Comparison of ENCODE assay signal across 8 mouse cellular contexts in genomic region chr15:83223208-83223962, GRCm38 (mm10). TPM values are rescaled to one million over a fixed set of nuclear protein-coding genes. Genes with fewer than 3 reads are reported as not detected.
DNase-seq lines count a peak whose midpoint lies in the region; ATAC-seq and TF ChIP-seq lines count a peak whose summit lies in the region.

No protein-coding gene starts in this region.

- H3K4me3 ChIP-seq in forebrain, embryonic 10.5 days, result no peak overlapping the region
- no peak overlapping the region for H3K4me3 ChIP-seq in forebrain, embryonic 13.5 days
- H3K4me3 ChIP-seq in embryonic facial prominence, embryonic 12.5 days, result no peak overlapping the region
- no peak overlapping the region for H3K4me3 ChIP-seq in heart, embryonic 15.5 days
- H3K4me3 ChIP-seq in stomach, postnatal 0 days (ENCODE audit: low read depth, low read length), result no peak overlapping the region

- H3K9me3 ChIP-seq in forebrain, embryonic 10.5 days, result no peaks in the 10 kb centered on the region
- no peaks in the 10 kb centered on the region for H3K9me3 ChIP-seq in forebrain, embryonic 13.5 days (replicated peaks)
- no peaks in the 10 kb centered on the region for H3K9me3 ChIP-seq in embryonic facial prominence, embryonic 12.5 days
- H3K9me3 ChIP-seq in heart, embryonic 15.5 days (replicated peaks), result no peaks in the 10 kb centered on the region
- no peaks in the 10 kb centered on the region for H3K9me3 ChIP-seq in stomach, postnatal 0 days (ENCODE audit: control insufficient read depth, low read length)

- H3K4me2 ChIP-seq in forebrain, embryonic 13.5 days, result no peak overlapping the region
- 0 out of 2 replicates have a peak overlapping the region, but pooled peaks have one; percentile 21 for H3K4me2 ChIP-seq in embryonic facial prominence, embryonic 12.5 days (replicated peaks)
- 0 out of 2 replicates have a peak overlapping the region, but pooled peaks have one; percentile 8 for H3K4me2 ChIP-seq in heart, embryonic 15.5 days
- H3K4me2 ChIP-seq in stomach, postnatal 0 days (replicated peaks; ENCODE audit: low read depth), result peak overlapping the region; percentile 34; the same call in 1 of the 2 replicates

- no peaks in the 10 kb centered on the region for H3K27me3 ChIP-seq in forebrain, embryonic 10.5 days (ENCODE audit: poor library complexity, severe bottlenecking)
- no peaks in the 10 kb centered on the region for H3K27me3 ChIP-seq in forebrain, embryonic 13.5 days
- H3K27me3 ChIP-seq in embryonic facial prominence, embryonic 12.5 days, result no peaks in the 10 kb centered on the region
- no peaks in the 10 kb centered on the region for H3K27me3 ChIP-seq in heart, embryonic 15.5 days
- H3K27me3 ChIP-seq in stomach, postnatal 0 days (ENCODE audit: control insufficient read depth, insufficient read depth, low read length), result no peaks in the 10 kb centered on the region

- peak overlapping the region; percentile 77 for H3K27ac ChIP-seq in forebrain, embryonic 10.5 days
- H3K27ac ChIP-seq in forebrain, embryonic 13.5 days, result no peak overlapping the region
- peak overlapping the region; percentile 84 for H3K27ac ChIP-seq in embryonic facial prominence, embryonic 12.5 days
- H3K27ac ChIP-seq in heart, embryonic 15.5 days, result peak overlapping the region; percentile 54
- peak overlapping the region; percentile 96 for H3K27ac ChIP-seq in stomach, postnatal 0 days (replicated peaks)

- TF ChIP-seq CTCF in stomach, postnatal 0 days (IDR thresholded peaks at IDR 0.05; ENCODE audit: low read depth), result no peak

- no peak for ATAC-seq in forebrain, embryonic 13.5 days
- peak; percentile 86 for ATAC-seq in embryonic facial prominence, embryonic 12.5 days (ENCODE audit: insufficient number of reproducible peaks, insufficient read depth, low FRiP score, low TSS enrichment)
- peak; percentile 66 for ATAC-seq in heart, embryonic 15.5 days (replicated peaks; ENCODE audit: insufficient number of reproducible peaks, insufficient read depth, low FRiP score, low read depth)
- peak; percentile 89 for ATAC-seq in stomach, postnatal 0 days (ENCODE audit: low FRiP score, low TSS enrichment)

- H3K36me3 ChIP-seq in forebrain, embryonic 10.5 days (replicated peaks), result no peaks in the 10 kb centered on the region
- no peaks in the 10 kb centered on the region for H3K36me3 ChIP-seq in forebrain, embryonic 13.5 days (ENCODE audit: poor library complexity, severe bottlenecking)
- H3K36me3 ChIP-seq in embryonic facial prominence, embryonic 12.5 days, result no peaks in the 10 kb centered on the region
- H3K36me3 ChIP-seq in heart, embryonic 15.5 days, result no peaks in the 10 kb centered on the region
- 0 out of 2 replicates have a peak, but pooled peaks cover 4% of the 10 kb centered on the region for H3K36me3 ChIP-seq in stomach, postnatal 0 days (ENCODE audit: control insufficient read depth, insufficient read depth, low read length)

- TF ChIP-seq EP300 in stomach, postnatal 0 days (optimal IDR thresholded peaks at IDR 0.05), result peak; percentile 24

- DNase-seq in forebrain, embryonic 10.5 days (ENCODE audit: extremely low spot score, low spot score), result peak; percentile 60
- DNase-seq in kidney, postnatal 10 days, result peak; percentile 85
- DNase-seq in lung, postnatal 4 days, result peak; percentile 82 to 90
- DNase-seq in stomach, postnatal 0 days (ENCODE audit: low spot score), result peak; percentile 80
- DNase-seq in thymus, postnatal 0 days (ENCODE audit: low spot score), result no peak

- peaks cover 25% of the 10 kb centered on the region for H3K4me1 ChIP-seq in forebrain, embryonic 10.5 days
- H3K4me1 ChIP-seq in forebrain, embryonic 13.5 days, result peaks cover 13% of the 10 kb centered on the region
- peaks cover 25% of the 10 kb centered on the region for H3K4me1 ChIP-seq in embryonic facial prominence, embryonic 12.5 days
- peaks cover 21% of the 10 kb centered on the region for H3K4me1 ChIP-seq in heart, embryonic 15.5 days (replicated peaks)
- peaks cover 13% of the 10 kb centered on the region for H3K4me1 ChIP-seq in stomach, postnatal 0 days (replicated peaks; ENCODE audit: control insufficient read depth, insufficient read depth)

- H3K9ac ChIP-seq in forebrain, embryonic 13.5 days, result no peak overlapping the region
- H3K9ac ChIP-seq in embryonic facial prominence, embryonic 12.5 days, result no peak overlapping the region
- no peak overlapping the region for H3K9ac ChIP-seq in heart, embryonic 15.5 days
- peak overlapping the region; percentile 35; the same call in 1 of the 2 replicates for H3K9ac ChIP-seq in stomach, postnatal 0 days (ENCODE audit: low read length)

- WGBS in forebrain, embryonic 10.5 days, result 51% methylated on average over 11 of the region's 11 CpGs
- 49% methylated on average over 11 of the region's 11 CpGs for WGBS in forebrain, embryonic 13.5 days
- WGBS in embryonic facial prominence, embryonic 12.5 days, result 30% methylated on average over 11 of the region's 11 CpGs
- WGBS in heart, embryonic 15.5 days, result 39% methylated on average over 11 of the region's 11 CpGs
- WGBS in stomach, postnatal 0 days, result 8% methylated on average over 11 of the region's 11 CpGs

RNA-seq across cellular contexts. Expression of gene A4galt, which starts 28.2 kb away (rescaled TPM):
- polyA plus RNA-seq in forebrain, embryonic 10.5 days (2016; fragmentation: Nextera tagmentation; extraction: Ambion mirVana), result 0.53 and 0.59 TPM in 2 replicates
- 1.5 and 2.2 TPM in 2 replicates for polyA plus RNA-seq in forebrain, embryonic 13.5 days (2015; fragmentation: Nextera tagmentation; extraction: Ambion mirVana)
- 1.3 TPM in 2 replicates for polyA plus RNA-seq in embryonic facial prominence, embryonic 12.5 days (2016; fragmentation: Nextera tagmentation; extraction: Ambion mirVana)
- 1.3 and 1.6 TPM in 2 replicates for polyA plus RNA-seq in heart, embryonic 15.5 days (2015; fragmentation: Nextera tagmentation; extraction: Ambion mirVana)
- polyA plus RNA-seq in stomach, postnatal 0 days (2015; fragmentation: Nextera tagmentation; extraction: Ambion mirVana), result 23.0 and 24.4 TPM in 2 replicates
- polyA plus RNA-seq in thymus, postnatal 0 days (2015; fragmentation: Nextera tagmentation; extraction: Ambion mirVana), result 2.2 and 2.4 TPM in 2 replicates

RNA-seq across cellular contexts. Expression of gene Cyb5r3, which starts 51.0 kb away (rescaled TPM):
- polyA plus RNA-seq in forebrain, embryonic 10.5 days (2016; fragmentation: Nextera tagmentation; extraction: Ambion mirVana), result 187 and 200 TPM in 2 replicates
- 99.0 and 107 TPM in 2 replicates for polyA plus RNA-seq in forebrain, embryonic 13.5 days (2015; fragmentation: Nextera tagmentation; extraction: Ambion mirVana)
- 107 and 111 TPM in 2 replicates for polyA plus RNA-seq in embryonic facial prominence, embryonic 12.5 days (2016; fragmentation: Nextera tagmentation; extraction: Ambion mirVana)
- polyA plus RNA-seq in heart, embryonic 15.5 days (2015; fragmentation: Nextera tagmentation; extraction: Ambion mirVana), result 114 and 155 TPM in 2 replicates
- 117 and 145 TPM in 2 replicates for polyA plus RNA-seq in stomach, postnatal 0 days (2015; fragmentation: Nextera tagmentation; extraction: Ambion mirVana)
- polyA plus RNA-seq in thymus, postnatal 0 days (2015; fragmentation: Nextera tagmentation; extraction: Ambion mirVana), result 33.9 and 38.1 TPM in 2 replicates
